Mouse (Mus musculus) megakaryocyte, embryonic 14.5 days (primary cell): Measurements from ENCODE around the gene Qprt. TPM values are rescaled to one million over a fixed set of nuclear protein-coding genes. Genes with fewer than 3 reads are reported as not detected.

Experiments used
- H3K27me3 ChIP-seq: replicated peaks from 2 replicates; pipeline ENCODE3; 2012; ENCODE audit warnings: inconsistent platforms
- H3K36me3 ChIP-seq: replicated peaks from 2 replicates; pipeline ENCODE3; 2012; ENCODE audit warnings: low read length, inconsistent platforms, mixed read lengths
- H3K4me1 ChIP-seq: 2 replicates; pipeline ENCODE4 v1.6.1; 2012; ENCODE audit warnings: inconsistent platforms
- H3K4me3 ChIP-seq: replicated peaks from 2 replicates; pipeline ENCODE3; 2012; ENCODE audit warnings: moderate library complexity, mild to moderate bottlenecking, inconsistent platforms
- H3K9me3 ChIP-seq: 2 replicates; pipeline ENCODE4 v1.6.1; 2012; ENCODE audit warnings: inconsistent platforms
- FLI1 ChIP-seq: IDR thresholded peaks from 2 replicates; pipeline ENCODE4 v1.6.1; 2012; ENCODE audit warnings: low read length, inconsistent platforms, mixed read lengths
- GATA1 ChIP-seq: IDR thresholded peaks from 3 replicates; pipeline ENCODE4 v1.6.1; 2012; ENCODE audit warnings: mixed read lengths, low read length, inconsistent platforms, borderline replicate concordance
- polyA plus RNA-seq: library from polyadenylated mRNA; stranded (reverse); fragments of >175 nt; gene quantifications from 2 replicates; pipeline ENCODE4 v1.2.3, GENCODE M21; 2012; ENCODE audit warnings: low replicate concordance; ENCODE audit not compliant: insufficient read depth

Qprt gene
- polyA plus RNA-seq, 1 experiment = not detected

DNA sequence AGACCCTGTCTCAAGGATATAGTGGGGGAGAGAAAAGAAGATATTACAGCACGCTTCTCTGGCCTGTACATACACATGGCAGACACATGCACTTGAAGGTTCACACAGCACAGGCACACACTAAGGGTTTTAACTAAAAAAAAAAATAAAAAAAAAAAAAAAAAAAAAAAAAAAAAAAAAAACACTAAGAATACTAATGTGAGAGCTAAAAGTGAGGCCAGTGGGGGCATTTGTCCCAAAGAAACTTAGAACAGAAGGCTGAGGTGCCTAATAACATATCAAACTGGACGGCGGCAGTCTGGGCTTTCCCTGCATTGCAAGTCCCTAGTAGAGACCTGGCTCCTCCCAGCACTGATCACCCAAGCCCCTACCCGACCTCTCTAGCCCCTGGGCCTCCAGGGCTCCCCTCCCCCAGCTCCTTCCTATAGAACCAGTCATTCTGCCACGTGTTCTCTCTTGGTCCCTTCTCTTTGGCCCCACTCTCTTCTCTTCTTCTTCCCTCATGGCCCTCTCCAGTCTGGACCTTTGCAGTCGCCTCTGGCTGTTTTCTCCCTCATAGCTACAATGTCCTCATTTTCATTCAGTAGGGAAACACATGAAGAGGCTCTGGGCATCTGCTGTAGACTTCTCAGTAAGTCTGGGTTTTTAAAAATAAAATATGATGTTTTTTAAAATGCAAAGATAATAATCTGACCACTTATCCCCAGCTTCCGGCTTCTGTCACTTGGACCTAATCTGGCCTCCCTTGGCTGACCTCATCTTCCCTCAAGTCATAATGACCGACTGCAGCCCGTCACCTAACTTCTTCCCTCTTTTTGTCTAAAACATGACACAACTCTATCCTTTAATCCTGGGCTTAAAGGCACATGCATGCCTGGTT lies 23.6 kb upstream of the Qprt start:
- no peaks in the 10 kb centered on the region for H3K9me3 ChIP-seq
- H3K27me3 ChIP-seq = no peaks in the 10 kb centered on the region
- H3K4me1 ChIP-seq = peaks cover 61% of the 10 kb centered on the region
- no peak for TF ChIP-seq GATA1
- no peak for TF ChIP-seq FLI1
- H3K36me3 ChIP-seq = no peaks in the 10 kb centered on the region
- H3K4me3 ChIP-seq = no peak overlapping the region

GRCm38 (mm10) chr7:127144412-127144811 lies 22.4 kb upstream of the Qprt start:
- Histone ChIP-seq H3K27me3 (no peaks in the 10 kb centered on the region), H3K4me1 (peaks cover 66% of the 10 kb centered on the region), H3K9me3 (no peaks in the 10 kb centered on the region), H3K36me3 (no peaks in the 10 kb centered on the region), H3K4me3 (no peak overlapping the region)
- TF ChIP-seq GATA1 (no peak), FLI1 (no peak)

GRCm38 (mm10) chr7:127142666-127143065 lies 20.6 kb upstream of the Qprt start:
- H3K4me1 ChIP-seq = peaks cover 66% of the 10 kb centered on the region
- H3K4me3 ChIP-seq = no peak overlapping the region
- H3K9me3 ChIP-seq = no peaks in the 10 kb centered on the region

GRCm38 (mm10) chr7:127142214-127142613 lies 20.2 kb upstream of the Qprt start:
- H3K4me1 ChIP-seq = peaks cover 71% of the 10 kb centered on the region
- H3K36me3 ChIP-seq = no peaks in the 10 kb centered on the region
- no peak overlapping the region for H3K4me3 ChIP-seq
- TF ChIP-seq FLI1 (no peak), GATA1 (no peak)
- H3K9me3 ChIP-seq = no peaks in the 10 kb centered on the region
- H3K27me3 ChIP-seq = no peaks in the 10 kb centered on the region

More at GRCm38 (mm10) chr7:127142666-127143065, 20.6 kb upstream of the Qprt start:
- Histone ChIP-seq H3K36me3 (no peaks in the 10 kb centered on the region), H3K27me3 (no peaks in the 10 kb centered on the region)
- TF ChIP-seq FLI1 = no peak
- no peak for TF ChIP-seq GATA1

DNA sequence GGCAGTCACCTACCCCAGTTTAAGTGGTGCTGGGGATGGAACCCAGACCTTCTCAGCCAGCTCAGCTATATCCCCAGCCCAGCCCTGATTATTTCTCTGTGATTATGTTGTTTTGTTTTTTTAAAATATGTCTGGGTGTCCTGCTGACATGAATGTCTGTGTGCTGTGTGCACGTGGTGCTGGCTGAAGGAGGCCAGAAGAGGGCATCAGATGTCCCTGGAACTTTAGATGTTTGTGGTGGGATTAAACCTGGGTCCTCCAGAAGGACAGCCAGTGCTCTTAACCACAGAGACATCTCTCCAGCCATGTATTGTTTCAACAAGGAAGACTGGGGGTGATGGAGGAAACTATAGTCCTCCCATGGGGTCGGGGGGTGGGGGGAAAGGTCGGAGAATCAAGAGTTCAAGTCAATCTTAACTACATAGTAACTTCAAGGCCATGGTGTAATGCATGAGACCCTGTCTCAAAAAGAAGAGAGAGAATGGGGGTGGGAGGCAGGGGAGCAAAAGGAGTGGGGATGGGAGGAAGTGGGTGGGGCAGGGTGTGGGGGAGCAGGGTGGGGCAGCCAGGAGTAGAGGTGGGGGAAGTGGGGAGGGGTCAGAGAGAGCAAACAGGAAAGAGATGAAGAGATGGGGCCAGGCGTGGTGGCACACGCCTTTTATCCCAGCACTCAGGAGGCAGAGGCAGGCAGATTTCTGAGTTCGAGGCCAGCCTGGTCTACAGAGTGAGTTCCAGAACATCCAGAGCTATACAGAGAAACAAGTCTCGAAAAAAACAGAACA lies 18.8 kb upstream of the Qprt start:
- Histone ChIP-seq H3K27me3 (no peaks in the 10 kb centered on the region), H3K36me3 (peaks cover 10% of the 10 kb centered on the region), H3K4me1 (peaks cover 75% of the 10 kb centered on the region), H3K9me3 (no peaks in the 10 kb centered on the region), H3K4me3 (no peak overlapping the region)
- no peak for TF ChIP-seq FLI1
- no peak for TF ChIP-seq GATA1

GRCm38 (mm10) chr7:127139562-127139961 lies 17.5 kb upstream of the Qprt start:
- H3K36me3 ChIP-seq = peaks cover 22% of the 10 kb centered on the region
- H3K27me3 ChIP-seq = no peaks in the 10 kb centered on the region
- TF ChIP-seq FLI1 (no peak), GATA1 (no peak)
- peaks cover 76% of the 10 kb centered on the region for H3K4me1 ChIP-seq
- H3K4me3 ChIP-seq = no peak overlapping the region
- no peaks in the 10 kb centered on the region for H3K9me3 ChIP-seq

DNA sequence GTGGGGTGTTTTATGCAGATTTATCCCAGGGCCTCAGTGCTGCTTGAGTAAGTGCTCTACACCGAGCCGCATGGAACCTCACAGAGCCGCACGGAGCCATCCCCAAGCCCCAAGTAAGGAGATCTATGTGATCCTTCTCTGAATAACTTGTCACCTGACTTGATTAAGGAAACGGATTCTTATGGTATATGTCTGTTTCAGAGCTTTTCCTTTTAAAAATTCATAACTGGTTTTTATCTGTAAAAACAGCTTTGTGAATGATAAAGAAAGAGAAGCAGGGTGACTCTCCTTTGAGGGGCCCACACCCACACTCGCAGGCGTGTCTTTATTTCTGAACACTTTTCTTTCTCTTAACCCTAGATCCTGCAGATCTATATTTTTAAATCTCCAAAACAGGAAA lies 17.1 kb upstream of the Qprt start:
- Histone ChIP-seq H3K27me3 (no peaks in the 10 kb centered on the region), H3K9me3 (no peaks in the 10 kb centered on the region), H3K4me1 (peaks cover 76% of the 10 kb centered on the region), H3K36me3 (peaks cover 26% of the 10 kb centered on the region), H3K4me3 (no peak overlapping the region)
- TF ChIP-seq GATA1 = no peak
- no peak for TF ChIP-seq FLI1

- no peaks in the 10 kb centered on the region for H3K27me3 ChIP-seq
- no peak for TF ChIP-seq FLI1
- TF ChIP-seq GATA1 = no peak
- peaks cover 75% of the 10 kb centered on the region for H3K4me1 ChIP-seq
- peaks cover 37% of the 10 kb centered on the region for H3K36me3 ChIP-seq
- H3K9me3 ChIP-seq = no peaks in the 10 kb centered on the region
- peak within 1 kb of the TSS; percentile 91 for H3K4me3 ChIP-seq
Observed at GRCm38 (mm10) chr7:127137262-127138017, 15.4 kb upstream of the Qprt start, which contains the start of gene Spn. Spn (minus strand) TSS chr7:127137823.

- H3K4me3 ChIP-seq = peak overlapping the region; percentile 91
- no peaks in the 10 kb centered on the region for H3K27me3 ChIP-seq
- peaks cover 41% of the 10 kb centered on the region for H3K36me3 ChIP-seq
- peaks cover 70% of the 10 kb centered on the region for H3K4me1 ChIP-seq
- TF ChIP-seq GATA1 (no peak), FLI1 (no peak)
- no peaks in the 10 kb centered on the region for H3K9me3 ChIP-seq
Observed at GRCm38 (mm10) chr7:127136181-127137071, 14.4 kb upstream of the Qprt start.
